In genomic region chr11:43236360-43237039, GRCm38 (mm10) we compare ENCODE assay signal across 17 mouse cellular contexts.
"Had no signal": no experiment of that assay in that cellular context is flagged by ENCODE, and none has a peak within 500 bp of the region (broad histone marks: within the 10 kb centered on the region; RNA-seq: fewer than 3 reads in every experiment).

No protein-coding gene starts in this region.

- H3K9me3 ChIP-seq: limb, embryonic 15.5 days; liver, embryonic 12.5 days; midbrain, embryonic 12.5 days; neural tube, embryonic 13.5 days had no signal

- H3K27ac ChIP-seq: kidney, postnatal 0 days; limb, embryonic 15.5 days; liver, embryonic 12.5 days; midbrain, embryonic 12.5 days; neural tube, embryonic 13.5 days had no signal

- H3K36me3 ChIP-seq: limb, embryonic 15.5 days; liver, embryonic 12.5 days; midbrain, embryonic 12.5 days; neural tube, embryonic 13.5 days had no signal

- H3K27me3 ChIP-seq: limb, embryonic 15.5 days; liver, embryonic 12.5 days; midbrain, embryonic 12.5 days; neural tube, embryonic 13.5 days had no signal

- H3K4me1 ChIP-seq: limb, embryonic 15.5 days; liver, embryonic 12.5 days; midbrain, embryonic 12.5 days; neural tube, embryonic 13.5 days had no signal

- H3K9ac ChIP-seq: limb, embryonic 15.5 days; liver, embryonic 12.5 days; lung, embryonic 14.5 days; midbrain, embryonic 12.5 days; neural tube, embryonic 13.5 days had no signal

- ATAC-seq: liver, embryonic 12.5 days had no signal

- H3K4me2 ChIP-seq: limb, embryonic 15.5 days; liver, embryonic 12.5 days; lung, embryonic 14.5 days; midbrain, embryonic 12.5 days; neural tube, embryonic 13.5 days had no signal

- H3K4me3 ChIP-seq: limb, embryonic 15.5 days; liver, embryonic 12.5 days; midbrain, embryonic 12.5 days; neural tube, embryonic 13.5 days had no signal

- DNase-seq: kidney, adult 9 months; kidney, postnatal 36 days; layer of hippocampus, adult 9-11 months; layer of hippocampus, postnatal 36 days; lung, embryonic 14.5 days; lung, postnatal 10 days; lung, postnatal 4 days; retina, postnatal 1 day; right cerebral cortex, postnatal 4 days; spleen, adult 18-20 months; thymus, adult 18-20 months; thymus, postnatal 25 days had no signal
